Mouse (Mus musculus): Measurements from ENCODE around the gene Rpl36. TPM values are rescaled to one million over a fixed set of nuclear protein-coding genes. Genes with fewer than 3 reads are reported as not detected.
"Not testable (repeated sequence)": the region's sequence is repeated elsewhere in the genome, so short reads cannot be mapped to it uniquely, and the experiment has no call there.

The Rpl36 gene
- polyA plus RNA-seq, 1 experiment from 2014 or later = 2,211 TPM

DNA sequence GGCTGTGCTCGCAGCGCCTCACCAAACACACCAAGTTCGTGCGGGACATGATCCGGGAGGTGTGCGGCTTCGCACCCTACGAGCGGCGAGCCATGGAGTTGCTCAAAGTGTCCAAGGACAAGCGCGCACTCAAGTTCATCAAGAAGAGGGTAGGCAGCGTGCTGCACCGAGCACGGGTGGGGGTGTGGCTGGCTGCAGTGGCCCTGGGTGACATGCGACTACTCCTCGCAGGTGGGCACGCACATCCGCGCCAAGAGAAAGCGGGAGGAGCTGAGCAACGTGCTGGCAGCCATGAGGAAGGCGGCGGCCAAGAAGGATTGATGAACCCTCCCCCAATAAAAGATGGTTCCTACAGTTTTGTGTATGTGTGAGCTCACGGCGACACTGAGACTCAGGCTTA, 677 bp downstream of the Rpl36 start:
- Histone ChIP-seq H3K36me3 (ENCODE audit: control insufficient read depth, insufficient read depth, low read length) (peaks cover 47% of the 10 kb centered on the region), H3K9ac (ENCODE audit: low read depth, low read length) (peak overlapping the region; percentile 90), H3K4me3 (ENCODE audit: low read depth, low read length) (peak overlapping the region; percentile 82), H3K4me2 (peak overlapping the region; percentile 99), H3K4me1 (replicated peaks; ENCODE audit: control insufficient read depth, insufficient read depth, low read length) (peaks cover 32% of the 10 kb centered on the region), H3K27ac (ENCODE audit: low read depth, low read length) (peak overlapping the region; percentile 82)
- DNase-seq (ENCODE audit: low spot score) = peak; percentile 65
- H3K27me3 ChIP-seq (replicated peaks; ENCODE audit: control insufficient read depth, insufficient read depth, low read length); H3K9me3 ChIP-seq (ENCODE audit: control insufficient read depth, low read length); ATAC-seq (replicated peaks; ENCODE audit: low FRiP score): not testable (repeated sequence)
- 0% methylated on average over 26 of the region's 26 CpGs for WGBS

DNA sequence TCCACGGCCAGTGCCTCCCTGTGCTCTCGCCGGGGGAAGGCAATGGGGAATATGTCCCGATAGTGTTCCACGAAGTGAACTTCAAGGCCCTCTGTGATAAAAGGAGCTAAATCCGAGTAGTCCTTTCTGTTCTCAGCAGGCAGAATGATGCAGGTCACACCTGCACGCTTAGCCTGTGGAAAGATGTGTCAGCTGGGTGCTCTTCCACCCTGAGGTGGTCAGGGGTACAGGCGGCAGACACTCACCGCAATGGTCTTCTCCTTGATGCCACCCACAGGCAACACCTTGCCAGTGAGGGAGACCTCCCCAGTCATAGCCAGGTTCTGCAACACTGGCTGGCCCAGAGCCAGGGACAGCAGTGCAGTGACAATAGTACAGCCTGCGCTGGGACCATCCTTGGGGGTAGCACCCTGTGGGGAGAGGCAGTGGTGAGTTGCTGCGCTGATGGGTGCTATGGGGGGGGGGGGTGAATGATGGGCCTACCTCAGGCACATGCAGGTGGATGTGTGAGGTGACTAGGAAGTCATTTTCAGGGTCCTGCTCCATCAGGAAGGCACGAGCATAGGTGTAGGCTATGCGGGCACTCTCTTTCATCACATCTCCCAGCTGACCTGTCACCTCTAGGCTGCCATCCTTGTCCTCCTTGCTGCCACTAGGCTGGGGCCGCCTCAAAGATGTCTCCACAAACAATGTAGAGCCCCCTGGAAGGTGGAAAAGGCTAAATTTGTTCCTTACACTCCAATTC, 1.3 kb downstream of the Rpl36 start:
- H3K9ac ChIP-seq (ENCODE audit: low read depth, low read length) = peak overlapping the region; percentile 90
- H3K27ac ChIP-seq (ENCODE audit: low read depth, low read length) = peak overlapping the region; percentile 82
- no peaks in the 10 kb centered on the region for H3K9me3 ChIP-seq (ENCODE audit: control insufficient read depth, low read length)
- H3K4me3 ChIP-seq (ENCODE audit: low read depth, low read length) = peak overlapping the region; percentile 82
- peaks cover 32% of the 10 kb centered on the region for H3K4me1 ChIP-seq (replicated peaks; ENCODE audit: control insufficient read depth, insufficient read depth, low read length)
- 22% methylated on average over 14 of the region's 14 CpGs for WGBS
- H3K36me3 ChIP-seq (ENCODE audit: control insufficient read depth, insufficient read depth, low read length) = peaks cover 53% of the 10 kb centered on the region
- H3K27me3 ChIP-seq (replicated peaks; ENCODE audit: control insufficient read depth, insufficient read depth, low read length) = no peaks in the 10 kb centered on the region
- no peak for DNase-seq (ENCODE audit: low spot score)
- ATAC-seq (replicated peaks; ENCODE audit: low FRiP score) = no peak
- H3K4me2 ChIP-seq = peak overlapping the region; percentile 99

DNA sequence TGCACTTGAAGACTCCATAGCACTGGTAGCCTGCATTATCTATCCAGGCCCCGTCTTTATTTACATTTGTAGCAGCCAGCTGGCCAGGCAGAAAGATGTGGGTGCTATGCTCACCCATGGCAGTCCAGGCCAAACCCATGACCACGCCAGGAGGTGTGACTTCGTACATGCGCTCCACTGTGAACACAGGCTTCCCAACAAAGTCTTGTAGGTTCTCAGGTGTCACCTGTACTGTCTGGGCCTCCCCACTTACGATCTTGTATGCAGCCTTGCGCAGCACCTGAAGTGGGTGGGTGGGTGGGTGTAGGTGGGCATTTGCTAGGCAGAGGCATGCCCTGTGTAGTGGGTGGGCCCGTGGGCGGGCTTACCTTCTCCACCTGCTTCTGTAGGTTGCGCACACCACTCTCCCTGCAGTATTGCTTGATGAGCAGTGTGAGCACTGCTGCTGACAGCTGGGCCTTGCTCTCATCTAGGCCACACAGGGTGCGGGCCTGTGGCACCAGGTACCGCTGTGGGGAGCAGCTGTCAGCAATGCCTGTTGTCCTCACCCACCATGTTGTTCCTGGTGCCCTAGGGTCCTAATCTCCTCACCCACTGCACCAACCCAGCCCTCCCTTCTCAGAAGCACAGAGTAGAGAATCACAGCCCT, 2.0 kb downstream of the Rpl36 start:
- ATAC-seq (replicated peaks; ENCODE audit: low FRiP score) (no peak), DNase-seq (ENCODE audit: low spot score) (no peak)
- H3K9ac ChIP-seq (ENCODE audit: low read depth, low read length) = peak overlapping the region; percentile 90
- peak overlapping the region; percentile 82 for H3K4me3 ChIP-seq (ENCODE audit: low read depth, low read length)
- H3K27me3 ChIP-seq (replicated peaks; ENCODE audit: control insufficient read depth, insufficient read depth, low read length) = no peaks in the 10 kb centered on the region
- peaks cover 59% of the 10 kb centered on the region for H3K36me3 ChIP-seq (ENCODE audit: control insufficient read depth, insufficient read depth, low read length)
- peaks cover 32% of the 10 kb centered on the region for H3K4me1 ChIP-seq (replicated peaks; ENCODE audit: control insufficient read depth, insufficient read depth, low read length)
- peak overlapping the region; percentile 99 for H3K4me2 ChIP-seq
- peak overlapping the region; percentile 25; the same call in 1 of the 2 replicates for H3K27ac ChIP-seq (ENCODE audit: low read depth, low read length)
- WGBS = 80% methylated on average over 11 of the region's 11 CpGs
- H3K9me3 ChIP-seq (ENCODE audit: control insufficient read depth, low read length) = no peaks in the 10 kb centered on the region

DNA sequence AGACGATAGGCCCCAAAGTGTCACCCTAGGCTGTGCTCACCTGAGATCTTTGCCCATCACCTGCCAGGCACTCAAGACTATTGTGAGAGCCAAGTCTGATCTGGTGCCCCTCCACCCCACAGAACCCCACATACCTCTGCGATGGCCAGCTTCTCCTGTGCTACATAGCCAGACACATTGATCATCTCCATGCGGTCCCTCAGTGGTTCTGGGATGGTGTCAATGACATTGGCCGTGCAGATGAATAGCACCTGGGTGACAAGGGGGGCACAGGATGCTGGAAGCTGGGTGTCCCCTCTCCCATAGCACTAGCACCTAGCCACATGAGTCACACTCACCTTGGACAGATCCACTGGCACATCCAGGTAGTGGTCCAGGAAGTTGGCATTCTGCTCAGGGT, 2.6 kb downstream of the Rpl36 start:
- Histone ChIP-seq H3K27ac (ENCODE audit: low read depth, low read length) (no peak overlapping the region), H3K9ac (ENCODE audit: low read depth, low read length) (no peak overlapping the region), H3K4me2 (peak overlapping the region; percentile 22; the same call in 1 of the 2 replicates), H3K36me3 (ENCODE audit: control insufficient read depth, insufficient read depth, low read length) (peaks cover 65% of the 10 kb centered on the region), H3K4me3 (ENCODE audit: low read depth, low read length) (peak overlapping the region; percentile 22; the same call in 1 of the 2 replicates), H3K4me1 (replicated peaks; ENCODE audit: control insufficient read depth, insufficient read depth, low read length) (peaks cover 30% of the 10 kb centered on the region), H3K27me3 (replicated peaks; ENCODE audit: control insufficient read depth, insufficient read depth, low read length) (no peaks in the 10 kb centered on the region), H3K9me3 (ENCODE audit: control insufficient read depth, low read length) (no peaks in the 10 kb centered on the region)
- no peak for DNase-seq (ENCODE audit: low spot score)
- 81% methylated on average over 4 of the region's 4 CpGs for WGBS
- no peak for ATAC-seq (replicated peaks; ENCODE audit: low FRiP score)

DNA sequence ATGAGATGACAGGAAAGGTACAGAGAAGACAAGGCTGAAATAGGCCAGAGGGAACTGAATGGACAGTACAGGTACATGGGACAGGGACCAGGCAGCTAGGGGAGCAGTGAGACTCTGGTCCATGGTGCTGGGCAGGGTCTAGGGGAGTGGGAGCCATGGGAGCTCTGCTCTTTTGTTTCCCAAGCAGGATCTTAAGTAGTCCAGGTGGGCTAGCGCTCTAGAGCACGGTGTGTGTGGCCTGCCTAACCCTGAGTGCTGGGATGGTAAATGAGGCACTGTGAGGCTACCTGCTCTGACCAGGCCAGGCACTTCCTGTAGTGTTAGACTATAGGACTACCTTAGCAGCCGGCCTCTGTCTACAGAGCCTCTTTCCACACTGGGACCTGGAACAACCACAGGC, 3.5 kb downstream of the Rpl36 start:
- Histone ChIP-seq H3K27me3 (replicated peaks; ENCODE audit: control insufficient read depth, insufficient read depth, low read length) (no peaks in the 10 kb centered on the region), H3K4me2 (no peak overlapping the region), H3K27ac (ENCODE audit: low read depth, low read length) (0 out of 2 replicates have a peak overlapping the region, but pooled peaks have one; percentile 8), H3K4me1 (replicated peaks; ENCODE audit: control insufficient read depth, insufficient read depth, low read length) (peaks cover 22% of the 10 kb centered on the region), H3K4me3 (ENCODE audit: low read depth, low read length) (no peak overlapping the region), H3K36me3 (ENCODE audit: control insufficient read depth, insufficient read depth, low read length) (peaks cover 68% of the 10 kb centered on the region), H3K9me3 (ENCODE audit: control insufficient read depth, low read length) (no peaks in the 10 kb centered on the region), H3K9ac (ENCODE audit: low read depth, low read length) (no peak overlapping the region)
- ATAC-seq (replicated peaks; ENCODE audit: low FRiP score) (no peak), DNase-seq (ENCODE audit: low spot score) (no peak)
- WGBS = 75% methylated on average over 3 of the region's 3 CpGs

DNA sequence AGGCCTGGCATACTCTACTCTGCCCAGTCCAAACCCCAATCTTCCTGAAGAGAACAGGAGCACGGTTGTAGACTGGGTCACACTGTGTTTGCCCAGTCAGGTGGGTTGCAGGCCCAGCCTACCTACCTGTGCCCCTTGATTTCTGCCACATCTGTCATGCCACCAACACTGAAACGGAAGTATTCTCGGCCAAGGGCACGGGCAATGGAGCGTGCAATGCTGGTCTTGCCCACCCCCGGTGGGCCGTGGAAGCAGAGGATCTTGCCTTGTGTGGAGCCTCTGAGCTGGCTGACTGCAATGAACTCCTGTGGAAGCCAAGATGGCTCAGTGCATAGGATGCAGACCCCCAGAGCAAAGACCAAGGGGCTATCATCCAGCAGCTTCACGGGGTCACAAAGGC, 4.4 kb downstream of the Rpl36 start:
- Histone ChIP-seq H3K9me3 (ENCODE audit: control insufficient read depth, low read length) (no peaks in the 10 kb centered on the region), H3K4me1 (replicated peaks; ENCODE audit: control insufficient read depth, insufficient read depth, low read length) (peaks cover 15% of the 10 kb centered on the region), H3K27me3 (replicated peaks; ENCODE audit: control insufficient read depth, insufficient read depth, low read length) (no peaks in the 10 kb centered on the region), H3K4me2 (no peak overlapping the region), H3K9ac (ENCODE audit: low read depth, low read length) (no peak overlapping the region), H3K27ac (ENCODE audit: low read depth, low read length) (no peak overlapping the region), H3K36me3 (ENCODE audit: control insufficient read depth, insufficient read depth, low read length) (peaks cover 74% of the 10 kb centered on the region), H3K4me3 (ENCODE audit: low read depth, low read length) (no peak overlapping the region)
- ATAC-seq (replicated peaks; ENCODE audit: low FRiP score) (no peak), DNase-seq (ENCODE audit: low spot score) (no peak)
- 92% methylated on average over 8 of the region's 8 CpGs for WGBS

DNA sequence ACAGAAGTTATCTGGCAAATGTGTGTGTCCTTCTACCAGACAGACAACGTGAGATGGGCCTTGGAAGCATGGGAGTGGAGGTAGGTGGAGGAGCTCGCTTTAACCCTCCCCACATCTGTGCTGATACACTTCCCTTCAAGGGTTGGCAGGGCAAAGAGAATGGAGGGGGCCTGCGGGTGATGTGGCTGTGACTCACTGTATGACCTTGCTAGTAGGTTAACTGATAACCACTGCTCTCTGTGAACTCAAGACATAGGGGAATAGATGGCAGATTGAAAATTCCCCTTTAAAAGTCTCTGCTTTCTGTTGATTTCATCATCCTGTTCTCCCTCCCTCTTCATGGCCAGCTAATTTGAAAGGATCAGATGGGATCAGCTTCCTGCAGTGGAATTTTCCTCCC, 12.3 kb downstream of the Rpl36 start:
- peaks cover 16% of the 10 kb centered on the region; the same call in 1 of the 2 replicates for H3K4me1 ChIP-seq (replicated peaks; ENCODE audit: control insufficient read depth, insufficient read depth, low read length)
- no peaks in the 10 kb centered on the region for H3K27me3 ChIP-seq (replicated peaks; ENCODE audit: control insufficient read depth, insufficient read depth, low read length)
- H3K4me2 ChIP-seq = peak overlapping the region; percentile 95
- WGBS = 62% methylated on average over 3 of the region's 3 CpGs
- DNase-seq (ENCODE audit: low spot score) (no peak), ATAC-seq (replicated peaks; ENCODE audit: low FRiP score) (no peak)
- peak overlapping the region; percentile 86 for H3K9ac ChIP-seq (ENCODE audit: low read depth, low read length)
- H3K27ac ChIP-seq (ENCODE audit: low read depth, low read length) = no peak overlapping the region
- no peaks in the 10 kb centered on the region for H3K9me3 ChIP-seq (ENCODE audit: control insufficient read depth, low read length)
- peak overlapping the region; percentile 86 for H3K4me3 ChIP-seq (ENCODE audit: low read depth, low read length)
- peaks cover 23% of the 10 kb centered on the region for H3K36me3 ChIP-seq (ENCODE audit: control insufficient read depth, insufficient read depth, low read length)

DNA sequence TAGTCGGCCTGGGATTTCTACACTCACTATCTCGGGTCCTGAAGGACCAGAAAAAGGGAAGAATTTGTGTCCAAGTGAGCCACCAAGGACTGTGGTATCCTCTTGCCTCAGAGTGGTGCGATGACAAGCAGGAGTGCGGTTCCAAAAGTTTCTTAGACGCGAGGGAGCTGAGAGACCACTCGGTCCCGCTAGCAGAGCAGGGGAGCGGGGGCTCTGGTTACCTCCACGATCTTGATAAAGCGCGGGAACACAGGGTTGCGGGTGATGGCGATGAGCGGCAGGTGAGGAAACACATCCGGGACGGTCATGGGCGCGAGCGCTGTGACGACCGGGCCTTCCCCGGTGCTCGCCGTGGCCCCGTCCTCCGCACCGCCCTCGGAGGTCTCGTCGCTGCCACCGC, 13.0 kb downstream of the Rpl36 start:
- Histone ChIP-seq H3K27ac (ENCODE audit: low read depth, low read length) (peak overlapping the region; percentile 64), H3K36me3 (ENCODE audit: control insufficient read depth, insufficient read depth, low read length) (peaks cover 18% of the 10 kb centered on the region; the same call in 1 of the 2 replicates), H3K27me3 (replicated peaks; ENCODE audit: control insufficient read depth, insufficient read depth, low read length) (no peaks in the 10 kb centered on the region), H3K9me3 (ENCODE audit: control insufficient read depth, low read length) (no peaks in the 10 kb centered on the region), H3K4me3 (ENCODE audit: low read depth, low read length) (peak overlapping the region; percentile 86), H3K9ac (ENCODE audit: low read depth, low read length) (peak overlapping the region; percentile 86), H3K4me1 (replicated peaks; ENCODE audit: control insufficient read depth, insufficient read depth, low read length) (peaks cover 16% of the 10 kb centered on the region; the same call in 1 of the 2 replicates), H3K4me2 (peak overlapping the region; percentile 95)
- DNase-seq (ENCODE audit: low spot score) (peak; percentile 45), ATAC-seq (replicated peaks; ENCODE audit: low FRiP score) (no peak; the same call in 1 of the 2 replicates)
- under 1% methylated on average over 32 of the region's 32 CpGs for WGBS
